Mouse (Mus musculus): ENCODE measurements around the gene Hbp1. TPM values are rescaled to one million over a fixed set of nuclear protein-coding genes. Genes with fewer than 3 reads are reported as not detected.

Gene Hbp1
- polyA plus RNA-seq (2012; fragmentation: generic; extraction: Trizol), result 37.0 TPM

- TF ChIP-seq MAX (IDR thresholded peaks at IDR 0.05; ENCODE audit: low read depth), result peak; percentile 99
- TF ChIP-seq CEBPB (IDR thresholded peaks at IDR 0.05; ENCODE audit: insufficient read depth, poor library complexity, severe bottlenecking), result no peak
- TF ChIP-seq POLR2A (IDR thresholded peaks at IDR 0.05; ENCODE audit: insufficient read length, low read depth), result peak; percentile 69
- no peak for TF ChIP-seq MYOG (IDR thresholded peaks at IDR 0.05; ENCODE audit: control insufficient read depth in 1 of 3, insufficient read depth in 1 of 3, insufficient read length in 2 of 3, low read depth in 2 of 3)
- peak; percentile 64 for TF ChIP-seq POLR2AphosphoS2 (IDR thresholded peaks at IDR 0.05; ENCODE audit: insufficient read length, low read depth)
- peak; percentile 75 for TF ChIP-seq USF1 (IDR thresholded peaks at IDR 0.05; ENCODE audit: low read depth)
- TF ChIP-seq E2F4 (IDR thresholded peaks at IDR 0.05; ENCODE audit: insufficient read depth), result no peak
- TF ChIP-seq TCF12 (IDR thresholded peaks at IDR 0.05; ENCODE audit: insufficient read depth, poor library complexity, severe bottlenecking), result no peak
- peak within 1 kb of the TSS; percentile 51 for H3K4me3 ChIP-seq
- peak within 1 kb of the TSS; percentile 97 for H3ac ChIP-seq (ENCODE audit: control insufficient read depth, insufficient read length)
- no peaks in the 10 kb centered on the region for H3K36me3 ChIP-seq (ENCODE audit: control insufficient read depth, insufficient read depth)
- peaks cover 40% of the 10 kb centered on the region for H3K79me2 ChIP-seq (ENCODE audit: control insufficient read depth, insufficient read depth)
- no peaks in the 10 kb centered on the region for H3K27me3 ChIP-seq (ENCODE audit: control insufficient read depth, insufficient read depth, insufficient read length)
- peak within 1 kb of the TSS; percentile 83 for H3K4me2 ChIP-seq (ENCODE audit: low read depth)
Measured at GRCm38 (mm10) chr12:31949759-31950658, at the start of gene Hbp1. Hbp1 (minus strand) TSS chr12:31950535.

GRCm38 (mm10) chr12:31998706-31999105, 48.4 kb upstream of the Hbp1 start:
- Histone ChIP-seq H3K4me2 (ENCODE audit: low read depth) (no peak overlapping the region), H3K4me3 (no peak overlapping the region), H3ac (ENCODE audit: control insufficient read depth, insufficient read length) (no peak overlapping the region), H3K27me3 (ENCODE audit: control insufficient read depth, insufficient read depth, insufficient read length) (no peaks in the 10 kb centered on the region), H3K36me3 (ENCODE audit: control insufficient read depth, insufficient read depth) (no peaks in the 10 kb centered on the region), H3K79me2 (ENCODE audit: control insufficient read depth, insufficient read depth) (peaks cover 23% of the 10 kb centered on the region)
- TF ChIP-seq MYOG (IDR thresholded peaks at IDR 0.05; ENCODE audit: control insufficient read depth in 1 of 3, insufficient read depth in 1 of 3, insufficient read length in 2 of 3, low read depth in 2 of 3), result no peak
- TF ChIP-seq TCF12 (IDR thresholded peaks at IDR 0.05; ENCODE audit: insufficient read depth, poor library complexity, severe bottlenecking), result no peak
- no peak for TF ChIP-seq POLR2A (IDR thresholded peaks at IDR 0.05; ENCODE audit: insufficient read length, low read depth)
- TF ChIP-seq USF1 (IDR thresholded peaks at IDR 0.05; ENCODE audit: low read depth), result no peak
- TF ChIP-seq TCF3 (IDR thresholded peaks at IDR 0.05; ENCODE audit: insufficient read length, low read depth), result no peak
- TF ChIP-seq SRF (IDR thresholded peaks at IDR 0.05; ENCODE audit: control insufficient read depth, insufficient read length, low read depth), result no peak
- no peak for TF ChIP-seq POLR2AphosphoS2 (IDR thresholded peaks at IDR 0.05; ENCODE audit: insufficient read length, low read depth)
- no peak for TF ChIP-seq REST (IDR thresholded peaks at IDR 0.05; ENCODE audit: insufficient read depth, insufficient read length)

GRCm38 (mm10) chr12:31997328-31997878, 47.1 kb upstream of the Hbp1 start:
- H3K36me3 ChIP-seq (ENCODE audit: control insufficient read depth, insufficient read depth), result peaks cover 4% of the 10 kb centered on the region
- TF ChIP-seq E2F4 (IDR thresholded peaks at IDR 0.05; ENCODE audit: insufficient read depth) (no peak), REST (IDR thresholded peaks at IDR 0.05; ENCODE audit: insufficient read depth, insufficient read length) (no peak), MYOG (IDR thresholded peaks at IDR 0.05; ENCODE audit: control insufficient read depth in 1 of 3, insufficient read depth in 1 of 3, insufficient read length in 2 of 3, low read depth in 2 of 3) (no peak), CEBPB (IDR thresholded peaks at IDR 0.05; ENCODE audit: insufficient read depth, poor library complexity, severe bottlenecking) (no peak), POLR2AphosphoS2 (IDR thresholded peaks at IDR 0.05; ENCODE audit: insufficient read length, low read depth) (no peak), TCF3 (IDR thresholded peaks at IDR 0.05; ENCODE audit: insufficient read length, low read depth) (no peak), MYOD1 (IDR thresholded peaks at IDR 0.05; ENCODE audit: control insufficient read depth in 1 of 3, insufficient read length in 2 of 3, low read depth in 2 of 3) (no peak), POLR2A (IDR thresholded peaks at IDR 0.05; ENCODE audit: insufficient read length, low read depth) (no peak), SRF (IDR thresholded peaks at IDR 0.05; ENCODE audit: control insufficient read depth, insufficient read length, low read depth) (no peak), USF1 (IDR thresholded peaks at IDR 0.05; ENCODE audit: low read depth) (no peak), MAX (IDR thresholded peaks at IDR 0.05; ENCODE audit: low read depth) (no peak), TCF12 (IDR thresholded peaks at IDR 0.05; ENCODE audit: insufficient read depth, poor library complexity, severe bottlenecking) (no peak)
- no peaks in the 10 kb centered on the region for H3K27me3 ChIP-seq (ENCODE audit: control insufficient read depth, insufficient read depth, insufficient read length)
- H3ac ChIP-seq (ENCODE audit: control insufficient read depth, insufficient read length), result no peak overlapping the region
- H3K79me2 ChIP-seq (ENCODE audit: control insufficient read depth, insufficient read depth), result peaks cover 18% of the 10 kb centered on the region
- H3K4me2 ChIP-seq (ENCODE audit: low read depth), result peak overlapping the region; percentile 37
- H3K4me3 ChIP-seq, result no peak overlapping the region

- H3K36me3 ChIP-seq (ENCODE audit: control insufficient read depth, insufficient read depth), result peaks cover 7% of the 10 kb centered on the region
- peak overlapping the region; percentile 37 for H3K4me2 ChIP-seq (ENCODE audit: low read depth)
- no peak overlapping the region for H3K4me3 ChIP-seq
- H3ac ChIP-seq (ENCODE audit: control insufficient read depth, insufficient read length), result no peak overlapping the region
- peaks cover 18% of the 10 kb centered on the region for H3K79me2 ChIP-seq (ENCODE audit: control insufficient read depth, insufficient read depth)
- H3K27me3 ChIP-seq (ENCODE audit: control insufficient read depth, insufficient read depth, insufficient read length), result no peaks in the 10 kb centered on the region
- TF ChIP-seq CEBPB (IDR thresholded peaks at IDR 0.05; ENCODE audit: insufficient read depth, poor library complexity, severe bottlenecking) (no peak), E2F4 (IDR thresholded peaks at IDR 0.05; ENCODE audit: insufficient read depth) (no peak), SRF (IDR thresholded peaks at IDR 0.05; ENCODE audit: control insufficient read depth, insufficient read length, low read depth) (no peak), MYOG (IDR thresholded peaks at IDR 0.05; ENCODE audit: control insufficient read depth in 1 of 3, insufficient read depth in 1 of 3, insufficient read length in 2 of 3, low read depth in 2 of 3) (no peak), TCF3 (IDR thresholded peaks at IDR 0.05; ENCODE audit: insufficient read length, low read depth) (no peak), POLR2A (IDR thresholded peaks at IDR 0.05; ENCODE audit: insufficient read length, low read depth) (no peak), TCF12 (IDR thresholded peaks at IDR 0.05; ENCODE audit: insufficient read depth, poor library complexity, severe bottlenecking) (no peak), REST (IDR thresholded peaks at IDR 0.05; ENCODE audit: insufficient read depth, insufficient read length) (no peak), USF1 (IDR thresholded peaks at IDR 0.05; ENCODE audit: low read depth) (no peak), MYOD1 (IDR thresholded peaks at IDR 0.05; ENCODE audit: control insufficient read depth in 1 of 3, insufficient read length in 2 of 3, low read depth in 2 of 3) (no peak), MAX (IDR thresholded peaks at IDR 0.05; ENCODE audit: low read depth) (no peak), POLR2AphosphoS2 (IDR thresholded peaks at IDR 0.05; ENCODE audit: insufficient read length, low read depth) (no peak)
Measured at GRCm38 (mm10) chr12:31996877-31997276, 46.5 kb upstream of the Hbp1 start.
